Mouse (Mus musculus) megakaryocyte, adult 5-6 weeks (primary cell): Measurements from ENCODE around the gene Zer1. TPM values are rescaled to one million over a fixed set of nuclear protein-coding genes. Genes with fewer than 3 reads are reported as not detected.

Source experiments
- ATAC-seq: 2 replicates; pipeline ENCODE4 v1.8.0; 2016; ENCODE audit warnings: mild to moderate bottlenecking, inconsistent platforms; ENCODE audit not compliant: poor library complexity, severe bottlenecking
- total RNA-seq, 2 experiments: library from RNA; stranded (forward) in 1 of 2; stranded (reverse) in 1 of 2; fragments of 153-499, 151-499 nt in 1 of 2; fragments of 221-1000, 200-1000 nt in 1 of 2; gene quantifications; 2 replicates each; pipeline versions ENCODE4 v1.2.3 to v1.2.4; 2015 to 2017

Gene Zer1
- total RNA-seq, 2 experiments from 2014 or later = 8.7 to 11.7 TPM

GRCm38 (mm10) chr2:30078760-30079159, 45.6 kb downstream of the Zer1 start:
- ATAC-seq = no peak

DNA sequence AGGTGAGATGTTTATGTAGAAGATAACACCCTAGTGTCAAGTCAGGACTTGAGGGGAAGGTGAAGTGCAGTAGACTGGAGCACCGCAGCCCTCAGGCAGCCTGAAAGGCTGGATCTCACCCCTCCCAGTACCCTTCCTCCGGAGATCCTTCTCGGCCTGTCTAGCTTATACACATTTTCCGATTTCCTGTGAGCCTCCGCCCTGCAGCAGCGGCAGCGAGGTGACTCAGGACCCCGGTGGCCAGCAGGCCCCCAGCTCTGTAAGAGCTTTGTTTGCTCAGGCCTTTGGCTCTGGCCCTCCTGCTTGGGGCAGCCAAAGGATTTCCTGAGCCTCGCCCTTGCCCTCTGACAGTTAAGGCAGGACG, 46.1 kb downstream of the Zer1 start:
- ATAC-seq = peak; percentile 31

GRCm38 (mm10) chr2:30077502-30078348, 46.7 kb downstream of the Zer1 start, which contains the start of gene Pkn3:
Gene Pkn3, plus strand, starts transcription at chr2:30077684.
- ATAC-seq = peak; percentile 94

DNA sequence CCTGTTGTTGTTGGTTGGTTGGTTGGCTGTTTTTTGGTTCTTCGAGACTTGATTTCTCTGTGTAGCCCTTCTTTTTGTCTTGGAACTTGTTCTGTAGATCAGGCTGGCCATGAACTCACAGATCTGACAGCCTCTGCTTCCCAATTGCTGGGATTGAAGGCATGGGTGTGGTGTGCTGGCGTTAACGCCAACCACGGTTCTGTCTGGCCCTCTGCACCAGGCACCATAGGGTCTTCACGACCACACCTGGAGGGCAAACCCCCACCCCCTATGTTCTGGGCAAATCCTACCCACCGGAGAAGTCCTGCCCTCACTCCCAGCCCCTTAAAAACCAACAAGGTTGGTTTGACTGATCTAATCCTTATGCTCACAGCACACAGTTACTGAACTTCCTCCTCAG, 47.4 kb downstream of the Zer1 start:
- ATAC-seq = peak; percentile 50

DNA sequence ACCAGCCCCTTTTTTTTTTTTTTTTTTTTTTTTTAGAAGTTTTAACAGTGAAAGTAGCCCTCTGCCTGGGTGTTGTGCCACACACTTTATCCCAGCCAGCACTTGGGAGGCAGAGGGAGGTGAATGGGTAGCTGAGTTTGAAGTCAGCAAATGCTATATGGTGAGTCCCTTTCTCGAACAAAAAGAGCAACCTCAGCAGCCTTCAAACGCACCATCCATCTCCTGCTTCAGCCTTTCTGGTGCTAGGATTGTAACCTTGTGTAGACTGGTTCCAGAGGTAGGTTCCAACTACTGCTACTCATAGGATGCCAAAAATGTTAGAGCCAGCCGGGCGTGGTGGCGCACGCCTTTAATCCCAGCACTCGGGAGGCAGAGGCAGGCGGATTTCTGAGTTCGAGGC, 47.9 kb downstream of the Zer1 start:
- no peak for ATAC-seq

DNA sequence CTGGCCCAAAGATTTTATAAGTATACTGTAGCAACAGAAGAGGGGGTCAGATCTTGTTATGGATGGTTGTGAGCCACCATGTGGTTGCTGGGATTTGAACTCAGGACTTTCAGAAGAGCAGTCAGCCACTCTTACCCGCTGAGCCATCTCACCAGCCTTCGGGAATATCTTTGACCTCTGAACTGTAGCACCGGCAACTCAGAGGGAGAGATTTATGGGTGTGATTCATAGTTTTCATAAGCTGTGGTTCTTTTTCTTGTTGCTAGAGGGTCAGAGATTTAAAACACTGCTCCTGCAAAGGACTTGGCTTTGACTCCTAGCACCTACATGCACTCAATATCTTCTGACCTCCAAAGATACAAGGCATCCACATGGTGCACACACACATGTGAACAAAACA, 48.8 kb downstream of the Zer1 start:
- ATAC-seq = no peak

DNA sequence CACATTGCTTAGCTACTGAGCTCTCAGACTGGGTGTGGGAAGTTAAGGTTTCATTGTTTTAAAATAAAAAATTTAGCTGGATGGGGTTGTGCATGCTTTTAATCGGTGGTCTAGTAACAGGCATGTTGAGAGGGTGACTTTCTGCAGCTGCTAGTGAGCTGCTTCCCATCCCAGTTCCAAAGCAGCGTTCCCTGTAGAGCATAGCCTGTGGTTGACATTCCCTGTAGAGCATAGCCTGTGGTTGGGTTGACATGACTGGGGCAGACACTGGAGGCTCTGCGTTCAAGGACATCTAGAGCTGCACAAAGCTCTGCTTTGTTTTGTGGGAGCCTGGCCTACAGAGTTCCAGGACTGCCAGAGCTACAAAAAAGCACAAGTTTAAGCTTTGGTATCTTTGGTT, 51.1 kb downstream of the Zer1 start:
- no peak for ATAC-seq

GRCm38 (mm10) chr2:30072875-30073274, 51.5 kb downstream of the Zer1 start:
- ATAC-seq = no peak

- ATAC-seq = no peak
These were observed 56.4 kb downstream of the Zer1 start for GRCm38 (mm10) chr2:30067962-30068361.

DNA sequence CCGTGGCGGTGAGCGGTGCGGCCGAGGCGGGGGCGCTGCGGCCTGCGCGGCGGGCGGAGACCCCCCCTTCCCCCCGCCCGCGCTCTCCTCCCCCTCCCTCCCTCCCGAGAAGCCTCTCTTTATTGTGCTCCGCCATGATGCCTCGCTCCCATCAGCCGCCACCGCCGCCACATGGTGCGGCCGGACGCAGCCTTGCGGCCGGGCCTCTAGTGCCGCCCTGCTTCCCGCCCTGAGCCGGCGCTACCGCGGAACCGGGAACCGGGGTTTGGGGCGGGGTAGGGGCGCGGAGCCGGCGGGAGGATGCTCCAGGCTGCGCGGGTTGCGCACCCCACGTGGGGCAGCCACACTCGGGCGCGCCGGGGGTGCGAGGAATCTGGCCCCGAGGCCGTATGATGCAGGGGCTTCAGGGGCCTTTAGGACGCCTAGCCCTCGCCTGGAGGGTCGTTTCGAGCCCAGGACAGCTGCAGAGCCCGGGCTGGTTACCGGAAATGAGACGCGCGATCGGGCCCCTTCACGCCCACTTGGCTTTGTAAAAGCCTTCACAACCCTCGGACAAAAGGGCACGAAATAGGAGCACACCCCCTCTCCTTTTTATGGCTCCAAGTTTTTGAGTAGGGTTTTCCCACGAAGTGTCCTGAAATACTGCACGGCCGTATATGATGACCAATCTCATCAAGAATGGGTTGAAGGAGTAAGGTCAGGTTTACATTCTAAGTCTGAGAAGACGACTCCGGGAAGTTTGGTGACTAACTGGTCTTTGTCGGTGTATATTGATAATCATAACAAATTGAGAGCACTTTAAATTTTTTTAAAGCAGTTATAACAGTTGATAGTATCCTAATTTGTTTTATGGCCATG, 57.1 kb downstream of the Zer1 start:
- no peak for ATAC-seq

- peak; percentile 82 for ATAC-seq
These were observed 58.1 kb downstream of the Zer1 start for GRCm38 (mm10) chr2:30066046-30066901.

GRCm38 (mm10) chr2:30064298-30064697, 60.1 kb downstream of the Zer1 start:
- ATAC-seq = no peak

DNA sequence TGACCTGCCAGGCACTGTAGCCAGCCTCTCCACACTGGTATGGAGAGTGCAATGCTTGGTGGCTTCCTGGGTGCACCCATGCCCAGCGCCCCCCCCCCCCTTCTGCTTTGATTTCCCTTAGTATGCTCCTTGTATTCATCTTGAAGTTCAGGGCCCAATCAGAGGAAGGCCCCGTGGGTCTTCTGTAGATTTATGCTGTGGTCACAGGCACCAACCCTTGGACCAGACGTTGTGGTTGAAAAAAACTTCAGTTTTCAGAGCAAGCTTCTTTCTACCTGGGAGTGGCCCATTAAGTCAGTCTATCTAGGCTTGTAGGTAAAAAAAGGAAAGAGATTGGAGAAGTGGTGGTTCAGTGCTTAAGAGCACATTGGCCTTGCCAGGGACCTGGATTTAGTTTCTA, 60.6 kb downstream of the Zer1 start:
- no peak for ATAC-seq

DNA sequence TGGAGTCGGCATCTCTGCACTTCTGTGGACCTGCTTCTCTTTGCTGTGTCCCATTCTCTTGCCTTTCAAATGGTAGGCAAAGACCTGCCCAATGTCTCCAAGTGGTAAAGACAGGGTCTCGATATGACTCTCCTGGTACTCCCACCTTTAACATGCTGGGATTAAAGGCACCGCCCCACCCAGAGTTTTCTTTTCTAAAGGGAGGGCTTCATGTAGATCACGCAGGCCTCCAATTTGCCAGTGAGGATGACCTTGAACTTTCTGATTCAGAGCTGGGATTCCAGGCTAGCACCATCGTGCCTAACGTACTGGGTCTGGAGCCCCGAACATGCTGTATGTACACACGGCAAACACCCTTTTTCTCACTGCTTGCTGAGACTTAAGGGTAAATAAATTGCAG, 61.1 kb downstream of the Zer1 start:
- no peak for ATAC-seq

DNA sequence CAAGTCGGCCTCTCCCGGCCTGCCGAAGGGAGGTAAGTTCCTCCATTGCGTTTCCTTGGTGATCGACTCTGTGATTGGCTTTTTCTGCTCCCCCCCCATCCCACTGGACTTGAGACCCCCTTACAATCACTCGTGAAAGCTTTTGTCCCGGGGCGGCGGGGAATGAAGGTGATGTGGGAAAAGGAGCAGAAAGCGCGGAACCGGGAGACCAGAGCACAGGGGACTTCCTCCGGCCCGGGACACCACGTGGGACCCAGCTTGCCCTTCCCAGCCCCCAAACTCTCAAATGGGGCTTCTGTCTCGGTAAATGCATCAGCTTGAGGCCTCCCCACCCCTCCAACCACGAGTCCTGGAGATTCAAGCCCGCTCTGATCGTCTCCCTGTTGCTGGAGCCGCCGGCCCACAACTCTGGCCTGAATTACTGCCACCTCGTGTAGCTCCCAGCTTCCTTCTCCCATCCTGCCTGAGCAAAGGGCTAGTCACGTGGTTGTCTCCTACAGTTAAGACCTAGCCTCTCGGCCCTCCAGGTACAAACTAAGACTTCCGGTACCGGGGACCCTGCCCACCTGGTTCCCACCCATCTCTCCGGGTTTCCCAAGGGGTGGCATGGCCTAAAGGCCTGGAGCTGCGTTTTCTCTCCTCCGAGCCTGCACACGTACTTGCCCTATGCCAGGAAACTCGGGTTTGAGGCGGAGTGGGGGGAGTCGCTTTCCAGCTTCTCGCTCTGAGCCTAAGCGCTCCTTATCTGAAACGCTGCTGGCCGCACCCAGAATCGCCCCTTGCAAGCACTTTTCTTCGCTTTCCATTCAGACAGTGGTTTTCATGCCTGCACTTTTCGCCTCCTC, 61.9 kb downstream of the Zer1 start:
- peak; percentile 45 for ATAC-seq

GRCm38 (mm10) chr2:30061215-30062166, 62.9 kb downstream of the Zer1 start:
- ATAC-seq = peak; percentile 11; the same call in 1 of the 2 replicates

- ATAC-seq = no peak
These were observed 66.0 kb downstream of the Zer1 start for GRCm38 (mm10) chr2:30058418-30058817.

DNA sequence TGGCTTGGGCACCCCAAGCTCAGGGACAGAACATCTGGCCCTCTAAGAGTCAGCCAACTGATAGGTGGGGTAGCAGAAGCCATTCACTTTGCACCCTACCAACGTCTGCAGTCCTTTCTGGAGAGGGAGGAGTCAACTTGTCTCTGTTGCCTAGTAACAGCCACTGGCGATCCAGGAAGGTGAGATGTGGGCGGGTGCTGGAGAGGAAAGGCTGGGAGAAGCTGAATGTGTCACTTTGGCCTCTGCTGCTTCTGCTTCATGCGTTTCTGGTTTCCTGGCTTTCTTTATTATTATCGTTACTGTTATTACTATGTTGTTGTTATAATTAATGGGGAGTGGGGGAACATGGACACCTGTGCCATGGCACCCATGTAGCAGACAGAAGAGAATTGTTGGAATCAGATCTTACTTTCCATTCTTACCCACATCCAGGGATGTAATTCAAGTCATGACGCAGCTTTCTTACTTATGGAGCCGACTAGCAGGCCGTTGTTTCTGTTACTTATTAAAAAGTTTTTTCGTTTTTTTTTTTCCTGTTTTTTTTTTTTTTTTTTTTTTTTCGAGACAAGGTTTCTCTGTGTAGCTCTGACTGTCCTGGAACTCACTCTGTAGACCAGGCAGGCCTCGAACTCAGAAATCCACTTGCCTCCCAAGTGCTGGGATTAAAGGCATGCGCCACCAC, 67.0 kb downstream of the Zer1 start, which contains the start of gene Set:
Gene Set, plus strand, starts transcription at position 156 of the 682 bp plus-strand sequence.
- ATAC-seq = no peak
